Mouse (Mus musculus) limb, embryonic 11.5 days (tissue): Measurements from ENCODE around the gene Itga1. TPM values are rescaled to one million over a fixed set of nuclear protein-coding genes. Genes with fewer than 3 reads are reported as not detected.
A peak's percentile ranks its signal among the peaks of the same experiment; 100 is the strongest.

Experiments
- ATAC-seq: fragments of 200-750 bp; cut with Nextera tagmentation; 2 replicates; pipeline ENCODE4 v1.8.0; 2017; ENCODE audit warnings: low read depth; ENCODE audit not compliant: insufficient number of reproducible peaks, low FRiP score, low TSS enrichment
- DNase-seq: peaks from one replicate; pipeline ENCODE4 v3.0.0-alpha.2; 2015; ENCODE audit warnings: low spot score
- H3K27ac ChIP-seq: fragments of 300-500 bp; sonication (generic); replicated peaks from 2 replicates; pipeline ENCODE4 v1.5.1; 2014; ENCODE audit warnings: low read depth, mild to moderate bottlenecking, low read length
- H3K27me3 ChIP-seq: fragments of 300-500 bp; sonication (generic); 2 replicates; pipeline ENCODE4 v1.6.1; 2014; ENCODE audit warnings: mild to moderate bottlenecking, low read length, mixed read lengths; ENCODE audit not compliant: control insufficient read depth, insufficient read depth
- H3K36me3 ChIP-seq: fragments of 300-500 bp; sonication (generic); 2 replicates; pipeline ENCODE4 v1.6.1; 2014; ENCODE audit warnings: mild to moderate bottlenecking, low read length, moderate library complexity, mixed read lengths; ENCODE audit not compliant: control insufficient read depth, insufficient read depth
- H3K4me1 ChIP-seq: fragments of 300-500 bp; sonication (generic); 2 replicates; pipeline ENCODE4 v1.6.1; 2014; ENCODE audit warnings: low read length, mixed read lengths; ENCODE audit not compliant: control insufficient read depth, insufficient read depth
- H3K4me2 ChIP-seq: fragments of 300-500 bp; sonication (generic); 2 replicates; pipeline ENCODE4 v1.6.1; 2014; ENCODE audit warnings: low read depth, mild to moderate bottlenecking, moderate library complexity; ENCODE audit not compliant: severe bottlenecking
- H3K4me3 ChIP-seq: fragments of 300-500 bp; sonication (generic); 2 replicates; pipeline ENCODE4 v1.5.1; 2014; ENCODE audit warnings: low read depth, low read length
- H3K9ac ChIP-seq: fragments of 300-500 bp; sonication (generic); 2 replicates; pipeline ENCODE4 v1.6.1; 2014; ENCODE audit warnings: mild to moderate bottlenecking, low read length
- H3K9me3 ChIP-seq: fragments of 300-500 bp; sonication (generic); 2 replicates; pipeline ENCODE4 v1.6.1; 2016; ENCODE audit warnings: low read length; ENCODE audit not compliant: control insufficient read depth
- WGBS: fragments of 180-500 bp; shearing (Covaris S2); extraction: QIAGEN DNeasy Blood & Tissue Kit; methylation state at CpG from one replicate; pipeline ENCODE4 v1.1.7; 2014; 5-methylcytosine and 5-hydroxymethylcytosine counted together
- polyA plus RNA-seq: library from polyadenylated mRNA; unstranded; fragments of >200 nt; fragmentation: Nextera tagmentation; extraction: Ambion mirVana; gene quantifications from 2 replicates; pipeline ENCODE4 v1.2.1, GENCODE M21; 2014

Gene Itga1
- polyA plus RNA-seq, 1 experiment from 2014 or later = 3.3 TPM

DNA sequence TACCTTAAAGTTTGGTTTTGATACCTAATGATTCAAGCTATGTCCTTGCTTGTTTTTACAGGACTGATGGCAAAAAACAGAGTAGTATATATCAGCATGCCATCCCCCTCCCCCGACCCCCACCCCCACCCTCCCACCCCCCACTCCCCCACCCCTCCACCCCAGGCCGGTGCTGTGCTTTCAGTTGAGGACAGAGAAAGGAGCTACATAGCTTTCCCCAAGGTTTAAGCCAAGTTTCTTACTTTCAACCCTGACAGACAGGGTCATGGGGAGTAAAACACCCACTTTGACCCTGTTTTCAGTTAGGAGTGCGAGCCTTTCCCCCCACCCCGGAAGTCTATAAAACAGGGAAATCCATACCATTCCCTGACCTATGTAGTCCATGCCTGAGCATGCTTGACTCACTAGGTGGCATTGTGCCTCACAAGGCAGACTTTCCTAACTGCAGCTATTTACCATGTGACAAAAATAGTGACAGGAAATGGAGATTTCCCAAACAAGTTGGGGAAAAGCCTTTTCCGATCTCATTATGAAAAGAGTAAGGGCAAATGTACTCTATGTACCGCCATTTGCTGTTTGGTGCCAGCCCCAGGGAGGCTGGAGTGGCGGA, 98.2 kb downstream of the Itga1 start:
- DNase-seq (no peak), ATAC-seq (peak; percentile 61; the same call in 1 of the 2 replicates)
- H3K9ac ChIP-seq = no peak overlapping the region
- no peaks in the 10 kb centered on the region for H3K27me3 ChIP-seq
- 41% methylated on average over 7 of the region's 7 CpGs for WGBS
- H3K4me1 ChIP-seq = no peaks in the 10 kb centered on the region
- H3K36me3 ChIP-seq = no peaks in the 10 kb centered on the region
- no peak overlapping the region for H3K4me3 ChIP-seq
- no peak overlapping the region for H3K4me2 ChIP-seq
- no peaks in the 10 kb centered on the region for H3K9me3 ChIP-seq
- H3K27ac ChIP-seq = no peak overlapping the region

DNA sequence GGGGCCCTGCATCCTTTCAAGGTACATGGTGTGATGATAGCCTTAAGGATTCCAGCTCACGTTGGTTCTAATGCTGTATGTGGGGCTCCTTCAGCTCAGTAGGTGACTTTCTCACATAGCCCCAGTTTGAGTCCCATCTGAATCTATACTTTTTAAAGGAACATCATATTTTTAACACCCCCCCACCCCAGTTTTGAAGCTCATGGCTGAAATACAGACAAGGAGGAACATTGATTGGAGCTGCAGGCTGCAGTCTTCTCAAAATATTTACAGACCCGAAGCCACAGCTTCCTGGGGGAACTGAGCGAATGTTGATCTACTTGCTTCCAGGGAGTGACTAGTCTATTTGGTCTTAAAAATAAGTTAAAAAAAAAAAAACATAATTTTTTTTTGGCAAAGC, 98.9 kb downstream of the Itga1 start:
- DNase-seq = no peak

DNA sequence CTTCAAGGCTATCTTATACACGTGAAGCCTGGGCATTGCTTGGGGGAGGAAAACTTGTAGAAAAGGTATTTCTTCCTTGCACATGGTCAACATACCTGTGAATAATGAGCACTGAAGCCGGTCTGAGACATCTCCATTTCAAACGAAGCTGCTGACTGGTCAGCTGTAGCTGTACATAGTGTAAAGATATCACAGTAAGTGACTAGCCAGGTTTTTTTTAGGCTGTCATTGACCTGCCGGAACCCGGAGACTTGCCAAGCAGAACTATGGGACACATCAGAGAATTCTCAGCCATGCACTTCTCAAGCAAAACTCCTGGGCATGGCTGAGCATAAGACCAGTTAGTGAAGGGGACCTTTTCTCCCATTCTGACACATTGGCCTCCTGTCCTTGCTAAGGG, 99.6 kb downstream of the Itga1 start:
- H3K9ac ChIP-seq = no peak overlapping the region
- 88% methylated on average over 5 of the region's 5 CpGs for WGBS
- no peak overlapping the region for H3K27ac ChIP-seq
- H3K4me1 ChIP-seq = no peaks in the 10 kb centered on the region
- no peak overlapping the region for H3K4me3 ChIP-seq
- no peaks in the 10 kb centered on the region for H3K36me3 ChIP-seq
- DNase-seq = no peak
- H3K27me3 ChIP-seq = no peaks in the 10 kb centered on the region
- no peaks in the 10 kb centered on the region for H3K9me3 ChIP-seq
- H3K4me2 ChIP-seq = no peak overlapping the region
- no peak for ATAC-seq

More for the DNA sequence above, 98.9 kb downstream of the Itga1 start:
- Histone ChIP-seq H3K36me3 (no peaks in the 10 kb centered on the region), H3K4me1 (no peaks in the 10 kb centered on the region), H3K27me3 (no peaks in the 10 kb centered on the region), H3K4me2 (no peak overlapping the region), H3K9me3 (no peaks in the 10 kb centered on the region), H3K9ac (no peak overlapping the region), H3K4me3 (no peak overlapping the region), H3K27ac (no peak overlapping the region)
- WGBS = 83% methylated on average over 3 of the region's 3 CpGs
- no peak for ATAC-seq

DNA sequence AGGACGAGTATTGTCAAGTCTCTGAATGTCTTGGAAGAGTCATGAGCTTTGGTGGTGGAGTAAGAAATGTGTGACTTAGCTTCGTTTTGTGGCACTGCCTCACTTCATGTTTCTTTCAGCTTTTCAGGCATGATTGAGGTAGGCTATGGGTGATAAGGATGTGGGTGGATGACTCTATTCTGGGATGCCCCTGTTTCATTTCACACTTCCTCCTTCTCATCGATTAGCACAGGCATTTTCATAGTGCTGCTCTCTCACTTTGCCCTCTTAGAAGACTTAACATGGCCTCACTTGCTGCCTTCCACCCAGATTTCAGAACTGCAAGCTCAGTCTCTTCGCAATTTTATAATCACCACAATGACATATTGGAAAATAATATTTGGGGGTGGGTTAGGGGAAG, 102.2 kb downstream of the Itga1 start:
- Histone ChIP-seq H3K27me3 (no peaks in the 10 kb centered on the region), H3K4me1 (no peaks in the 10 kb centered on the region), H3K27ac (no peak overlapping the region), H3K4me2 (no peak overlapping the region), H3K36me3 (no peaks in the 10 kb centered on the region), H3K9me3 (no peaks in the 10 kb centered on the region), H3K4me3 (no peak overlapping the region), H3K9ac (no peak overlapping the region)
- ATAC-seq (no peak), DNase-seq (peak; percentile 4)
- 85% methylated on average over 4 of the region's 4 CpGs for WGBS

DNA sequence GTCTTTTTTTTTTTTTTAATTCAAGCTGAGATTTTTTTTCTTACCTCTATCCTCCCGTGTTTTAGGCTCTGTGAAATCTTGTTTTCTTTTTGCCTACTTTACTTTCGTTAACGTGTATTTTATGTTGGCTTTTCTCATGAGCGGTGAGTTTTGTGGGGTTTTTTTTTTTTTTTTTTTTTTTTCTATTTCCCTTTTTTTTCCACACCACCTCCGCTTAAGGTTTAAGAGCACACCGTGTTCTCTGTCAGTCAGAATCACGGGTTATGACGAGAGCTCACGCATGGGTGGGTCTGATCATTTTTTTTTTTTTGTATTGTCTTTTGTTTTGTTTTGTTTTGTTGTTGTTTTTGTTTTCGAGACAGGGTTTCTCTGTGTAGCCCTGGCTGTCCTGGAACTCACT, 103.7 kb downstream of the Itga1 start:
- Histone ChIP-seq H3K9ac (no peak overlapping the region), H3K4me2 (no peak overlapping the region), H3K27ac (no peak overlapping the region), H3K27me3 (no peaks in the 10 kb centered on the region), H3K9me3 (no peaks in the 10 kb centered on the region), H3K4me3 (no peak overlapping the region), H3K36me3 (no peaks in the 10 kb centered on the region), H3K4me1 (no peaks in the 10 kb centered on the region)
- ATAC-seq = no peak
- WGBS = 94% methylated on average over 10 of the region's 10 CpGs
- no peak for DNase-seq

DNA sequence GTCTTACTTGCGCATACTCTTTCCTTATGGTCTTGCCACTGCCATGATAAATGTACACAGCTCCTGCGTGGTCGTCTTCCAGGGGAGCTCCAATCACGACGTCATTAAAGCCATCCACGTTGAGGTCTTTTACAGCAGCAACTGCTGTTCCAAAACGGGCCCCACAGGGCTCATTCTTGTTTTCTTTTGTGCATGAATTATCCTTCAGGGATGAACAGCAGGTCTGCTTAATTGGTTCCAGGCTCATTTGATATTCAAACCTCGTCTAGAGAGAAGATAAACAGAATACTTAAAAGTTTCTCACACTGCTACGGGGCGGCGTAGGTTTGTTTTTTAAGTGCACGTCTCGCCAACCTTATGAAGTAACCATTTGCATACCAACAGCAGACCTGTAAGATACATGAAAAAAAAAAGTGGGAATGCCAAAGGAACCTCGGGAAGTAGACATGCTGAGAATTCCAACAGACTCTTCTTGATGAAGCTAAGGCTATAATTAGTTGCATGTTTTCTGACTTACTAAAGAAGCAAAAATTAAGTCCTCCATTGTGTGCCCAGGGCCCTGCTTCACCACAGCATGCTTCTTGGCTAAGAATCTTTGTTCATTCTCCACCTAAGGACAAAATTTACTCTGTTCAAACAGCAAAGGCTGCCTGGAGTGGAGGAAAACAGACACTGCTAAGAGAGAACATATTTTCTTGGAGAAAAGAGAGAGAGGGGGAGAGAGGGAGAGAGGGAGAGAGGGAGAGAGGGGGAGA, 109.3 kb downstream of the Itga1 start:
- no peaks in the 10 kb centered on the region for H3K9me3 ChIP-seq
- H3K9ac ChIP-seq = no peak overlapping the region
- 33% methylated on average over 14 of the region's 14 CpGs for WGBS
- no peak for ATAC-seq
- H3K4me1 ChIP-seq = no peaks in the 10 kb centered on the region
- H3K27ac ChIP-seq = no peak overlapping the region
- H3K4me2 ChIP-seq = no peak overlapping the region
- H3K36me3 ChIP-seq = no peaks in the 10 kb centered on the region
- DNase-seq = peak; percentile 26
- no peak overlapping the region for H3K4me3 ChIP-seq
- no peaks in the 10 kb centered on the region for H3K27me3 ChIP-seq

DNA sequence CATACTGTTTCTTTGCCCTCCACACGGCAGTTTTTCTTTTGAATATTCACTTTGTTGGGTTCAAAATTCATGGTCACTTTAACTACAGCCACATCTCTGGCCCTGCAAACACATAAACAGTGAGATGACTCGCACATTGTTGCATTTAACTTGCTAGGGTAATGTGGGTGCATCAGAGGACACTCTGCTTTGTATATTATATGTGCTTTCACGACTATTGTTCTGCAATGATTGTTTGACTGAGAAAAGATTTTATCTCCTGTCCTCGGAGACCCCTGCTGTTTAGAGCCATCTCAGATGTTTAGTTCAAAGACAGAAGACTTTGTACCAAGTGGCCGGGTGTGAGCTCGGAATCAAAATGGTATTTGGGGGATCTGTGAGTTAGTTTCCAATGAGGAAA, 114.1 kb downstream of the Itga1 start:
- H3K27ac ChIP-seq = no peak overlapping the region
- H3K27me3 ChIP-seq = no peaks in the 10 kb centered on the region
- ATAC-seq (no peak), DNase-seq (no peak)
- no peaks in the 10 kb centered on the region for H3K4me1 ChIP-seq
- no peaks in the 10 kb centered on the region for H3K9me3 ChIP-seq
- no peak overlapping the region for H3K4me3 ChIP-seq
- no peak overlapping the region for H3K4me2 ChIP-seq
- 59% methylated on average over 6 of the region's 6 CpGs for WGBS
- H3K9ac ChIP-seq = no peak overlapping the region
- H3K36me3 ChIP-seq = no peaks in the 10 kb centered on the region

DNA sequence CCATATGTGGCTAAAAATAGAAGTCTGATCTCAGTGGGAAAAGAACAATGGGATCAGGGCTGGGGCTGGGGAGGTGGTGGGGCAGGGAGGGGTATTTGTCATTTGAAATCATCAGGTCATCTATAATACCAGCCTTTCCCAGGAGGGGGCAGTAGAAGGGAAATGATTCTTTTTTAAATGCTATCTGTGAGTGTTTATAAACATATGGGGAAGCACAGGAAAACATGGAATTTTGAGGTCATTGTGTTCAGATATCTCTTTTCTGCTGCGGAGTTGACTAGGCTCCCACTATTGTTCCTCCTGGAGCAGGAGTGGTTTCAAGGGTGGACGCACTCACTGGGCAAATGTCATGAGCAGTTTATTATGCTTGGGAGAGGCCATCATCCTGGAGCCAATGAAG, 114.6 kb downstream of the Itga1 start:
- DNase-seq (no peak), ATAC-seq (no peak)
- H3K27me3 ChIP-seq = no peaks in the 10 kb centered on the region
- H3K4me1 ChIP-seq = no peaks in the 10 kb centered on the region
- no peak overlapping the region for H3K4me2 ChIP-seq
- 77% methylated on average over 2 of the region's 2 CpGs for WGBS
- no peak overlapping the region for H3K9ac ChIP-seq
- no peak overlapping the region for H3K4me3 ChIP-seq
- no peak overlapping the region for H3K27ac ChIP-seq
- H3K9me3 ChIP-seq = no peaks in the 10 kb centered on the region
- H3K36me3 ChIP-seq = no peaks in the 10 kb centered on the region
